Mouse (Mus musculus): ENCODE results near the gene Nup205. TPM values are rescaled to one million over a fixed set of nuclear protein-coding genes. Genes with fewer than 3 reads are reported as not detected.
A peak's percentile ranks its signal among the peaks of the same experiment; 100 is the strongest.

Gene Nup205
- polyA plus RNA-seq, 1 experiment from 2014 or later, result 58.4 TPM

DNA sequence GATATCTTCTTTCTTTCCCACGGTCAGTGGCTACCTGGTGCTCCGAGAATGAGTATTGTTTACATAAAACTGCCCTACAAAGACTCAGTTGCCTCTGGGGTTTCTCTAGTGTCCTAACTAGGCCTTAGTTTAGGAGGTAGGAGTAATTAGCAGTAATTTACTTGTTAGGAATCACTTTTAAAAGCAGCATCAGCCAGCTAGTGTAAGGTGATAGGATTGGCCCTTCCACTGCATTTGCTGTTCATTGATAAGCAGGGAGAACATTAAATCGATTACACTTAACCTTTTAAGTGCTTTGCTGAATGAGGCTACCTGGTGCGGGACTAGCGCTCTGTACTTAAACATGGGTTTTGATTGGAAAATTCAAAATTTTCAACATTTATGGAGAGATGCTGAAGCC is 76.3 kb downstream of the Nup205 start:
- DNase-seq (ENCODE audit: extremely low spot score, low spot score), result no peak
- peaks cover 8% of the 10 kb centered on the region; the same call in 1 of the 2 replicates for H3K36me3 ChIP-seq (replicated peaks)
- WGBS, result 44% methylated on average over 5 of the region's 5 CpGs
- peak overlapping the region; percentile 93 for H3K27ac ChIP-seq
- no peaks in the 10 kb centered on the region for H3K9me3 ChIP-seq
- H3K4me1 ChIP-seq, result peaks cover 41% of the 10 kb centered on the region
- H3K4me3 ChIP-seq, result peak overlapping the region; percentile 87
- no peaks in the 10 kb centered on the region for H3K27me3 ChIP-seq (ENCODE audit: poor library complexity, severe bottlenecking)

DNA sequence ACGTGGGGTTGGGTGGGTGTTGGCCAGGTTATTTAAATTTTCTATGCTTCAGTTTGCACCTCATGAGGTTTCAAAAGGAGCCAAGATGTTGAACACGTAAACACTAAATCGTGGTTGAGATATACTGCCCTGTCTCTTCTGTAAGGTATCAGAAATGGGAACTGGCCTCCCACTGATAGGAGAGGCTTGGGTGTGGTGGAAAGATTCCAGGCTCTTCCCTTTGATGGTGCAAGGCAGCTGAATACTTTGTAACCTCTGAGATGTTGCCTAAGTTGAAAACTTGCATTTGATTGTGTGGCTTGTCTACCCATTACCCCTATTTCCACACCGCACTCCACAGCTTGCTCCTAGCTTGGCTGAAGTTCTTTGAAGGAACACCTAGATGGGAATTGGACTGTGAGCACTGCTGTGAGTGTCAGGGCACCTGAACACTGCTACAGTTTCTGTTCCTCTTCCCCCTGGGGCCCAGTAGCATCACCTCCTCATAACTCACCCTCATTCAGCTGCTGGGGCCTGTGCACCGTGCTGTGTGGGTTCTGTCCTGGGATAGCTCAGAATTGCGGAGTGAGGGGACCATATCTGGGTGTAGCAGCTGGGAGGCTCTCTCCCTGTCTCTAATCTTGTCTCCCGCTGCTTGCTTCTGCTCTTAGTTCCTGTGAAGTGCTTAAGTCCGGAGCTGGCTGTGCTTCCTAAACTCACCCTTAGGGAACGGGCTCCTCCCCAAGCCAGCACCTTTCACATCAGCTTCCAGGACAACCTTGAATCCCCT is 77.1 kb downstream of the Nup205 start:
- Histone ChIP-seq H3K27me3 (ENCODE audit: poor library complexity, severe bottlenecking) (no peaks in the 10 kb centered on the region), H3K4me1 (peaks cover 36% of the 10 kb centered on the region), H3K27ac (peak overlapping the region; percentile 45; the same call in 1 of the 2 replicates), H3K4me3 (peak overlapping the region; percentile 87), H3K36me3 (replicated peaks) (peaks cover 5% of the 10 kb centered on the region; the same call in 1 of the 2 replicates), H3K9me3 (no peaks in the 10 kb centered on the region)
- DNase-seq (ENCODE audit: extremely low spot score, low spot score), result no peak
- WGBS, result 51% methylated on average over 9 of the region's 9 CpGs

GRCm38 (mm10) chr6:35255017-35255416 is 77.8 kb downstream of the Nup205 start:
- no peak overlapping the region for H3K27ac ChIP-seq
- DNase-seq (ENCODE audit: extremely low spot score, low spot score), result no peak
- H3K4me3 ChIP-seq, result peak overlapping the region; percentile 87

DNA sequence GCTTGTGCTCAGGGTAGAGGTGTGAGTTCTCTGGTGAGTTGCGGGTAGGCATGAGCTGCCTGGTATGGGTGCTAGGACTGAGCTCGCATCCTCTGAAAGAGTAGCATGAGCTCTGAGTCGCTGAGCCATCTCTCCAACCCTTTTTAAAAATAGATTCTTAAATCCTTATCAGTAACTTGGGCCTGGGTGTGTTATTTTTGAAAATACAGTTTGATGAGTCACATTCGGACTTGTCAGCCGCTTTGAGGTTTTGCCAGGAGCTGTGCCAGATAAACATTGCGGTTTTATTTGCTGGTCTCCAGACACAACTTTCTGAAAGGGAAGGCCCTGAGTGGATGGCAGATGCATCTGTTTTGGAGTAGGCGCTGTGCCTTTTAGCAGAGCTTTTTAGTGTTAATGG is 79.5 kb downstream of the Nup205 start:
- Histone ChIP-seq H3K36me3 (replicated peaks) (peaks cover 22% of the 10 kb centered on the region), H3K4me1 (peaks cover 36% of the 10 kb centered on the region)
- 89% methylated on average over 7 of the region's 7 CpGs for WGBS

More at GRCm38 (mm10) chr6:35255017-35255416, 77.8 kb downstream of the Nup205 start:
- H3K27me3 ChIP-seq (ENCODE audit: poor library complexity, severe bottlenecking), result no peaks in the 10 kb centered on the region
- 73% methylated on average over 12 of the region's 12 CpGs for WGBS
- H3K36me3 ChIP-seq (replicated peaks), result peaks cover 5% of the 10 kb centered on the region
- H3K4me1 ChIP-seq, result peaks cover 36% of the 10 kb centered on the region
- H3K9me3 ChIP-seq, result no peaks in the 10 kb centered on the region

GRCm38 (mm10) chr6:35257626-35258190 is 80.5 kb downstream of the Nup205 start:
- no peak for DNase-seq (ENCODE audit: extremely low spot score, low spot score)
- no peaks in the 10 kb centered on the region for H3K9me3 ChIP-seq
- peaks cover 35% of the 10 kb centered on the region for H3K4me1 ChIP-seq
- H3K36me3 ChIP-seq (replicated peaks), result peaks cover 31% of the 10 kb centered on the region
- no peak overlapping the region for H3K4me3 ChIP-seq
- 91% methylated on average over 13 of the region's 13 CpGs for WGBS
- H3K27me3 ChIP-seq (ENCODE audit: poor library complexity, severe bottlenecking), result no peaks in the 10 kb centered on the region
- no peak overlapping the region for H3K27ac ChIP-seq

More for the DNA sequence above, 79.5 kb downstream of the Nup205 start:
- DNase-seq (ENCODE audit: extremely low spot score, low spot score), result no peak
- Histone ChIP-seq H3K27me3 (ENCODE audit: poor library complexity, severe bottlenecking) (no peaks in the 10 kb centered on the region), H3K9me3 (no peaks in the 10 kb centered on the region), H3K4me3 (no peak overlapping the region), H3K27ac (no peak overlapping the region)

DNA sequence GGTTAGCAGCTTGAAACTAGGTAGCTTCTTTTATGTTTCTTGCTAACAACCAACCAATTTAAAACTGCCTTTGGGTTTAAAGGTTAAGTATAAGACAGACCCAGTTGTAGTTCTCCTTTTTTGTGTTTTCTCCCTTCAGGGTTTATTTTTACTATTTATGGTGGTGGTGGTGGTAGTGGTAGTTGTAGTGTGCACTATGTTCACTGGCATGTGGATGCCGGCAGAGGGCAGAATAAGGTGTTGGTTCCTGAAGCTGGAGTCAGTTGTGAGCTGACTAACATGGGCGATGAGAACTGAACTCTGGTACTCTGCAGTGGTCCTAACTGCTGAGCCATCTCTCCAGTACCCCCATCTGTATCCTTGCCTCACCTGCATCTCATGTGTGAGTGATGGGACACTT is 81.7 kb downstream of the Nup205 start:
- Histone ChIP-seq H3K27ac (no peak overlapping the region), H3K36me3 (replicated peaks) (peaks cover 44% of the 10 kb centered on the region), H3K4me3 (no peak overlapping the region), H3K9me3 (no peaks in the 10 kb centered on the region), H3K4me1 (peaks cover 30% of the 10 kb centered on the region), H3K27me3 (ENCODE audit: poor library complexity, severe bottlenecking) (no peaks in the 10 kb centered on the region)
- DNase-seq (ENCODE audit: extremely low spot score, low spot score), result no peak
- 88% methylated on average over 2 of the region's 2 CpGs for WGBS

- Histone ChIP-seq H3K27ac (no peak overlapping the region), H3K4me3 (no peak overlapping the region), H3K9me3 (no peaks in the 10 kb centered on the region), H3K4me1 (peaks cover 24% of the 10 kb centered on the region), H3K27me3 (ENCODE audit: poor library complexity, severe bottlenecking) (no peaks in the 10 kb centered on the region), H3K36me3 (replicated peaks) (peaks cover 44% of the 10 kb centered on the region)
- no peak for DNase-seq (ENCODE audit: extremely low spot score, low spot score)
- WGBS, result 82% methylated on average over 5 of the region's 5 CpGs
These were observed 82.3 kb downstream of the Nup205 start for GRCm38 (mm10) chr6:35259526-35259925.

- 89% methylated on average over 7 of the region's 7 CpGs for WGBS
- Histone ChIP-seq H3K36me3 (replicated peaks) (peaks cover 44% of the 10 kb centered on the region), H3K27me3 (ENCODE audit: poor library complexity, severe bottlenecking) (no peaks in the 10 kb centered on the region), H3K4me3 (no peak overlapping the region), H3K9me3 (no peaks in the 10 kb centered on the region), H3K4me1 (peaks cover 14% of the 10 kb centered on the region), H3K27ac (no peak overlapping the region)
- no peak for DNase-seq (ENCODE audit: extremely low spot score, low spot score)
These were observed 83.3 kb downstream of the Nup205 start for GRCm38 (mm10) chr6:35260531-35260930.

- WGBS, result 92% methylated on average over 15 of the region's 15 CpGs
These were observed 88.5 kb downstream of the Nup205 start for GRCm38 (mm10) chr6:35265580-35266278.

GRCm38 (mm10) chr6:35268711-35269110 is 91.5 kb downstream of the Nup205 start:
- 95% methylated on average over 13 of the region's 13 CpGs for WGBS
- Histone ChIP-seq H3K27ac (no peak overlapping the region), H3K9me3 (no peaks in the 10 kb centered on the region), H3K4me3 (no peak overlapping the region), H3K36me3 (replicated peaks) (peaks cover 6% of the 10 kb centered on the region), H3K4me1 (no peaks in the 10 kb centered on the region), H3K27me3 (ENCODE audit: poor library complexity, severe bottlenecking) (no peaks in the 10 kb centered on the region)
- DNase-seq (ENCODE audit: extremely low spot score, low spot score), result no peak

More at GRCm38 (mm10) chr6:35265580-35266278, 88.5 kb downstream of the Nup205 start:
- peaks cover 35% of the 10 kb centered on the region for H3K36me3 ChIP-seq (replicated peaks)
- peaks cover 6% of the 10 kb centered on the region for H3K4me1 ChIP-seq
- no peak overlapping the region for H3K4me3 ChIP-seq
- H3K27me3 ChIP-seq (ENCODE audit: poor library complexity, severe bottlenecking), result no peaks in the 10 kb centered on the region
- DNase-seq (ENCODE audit: extremely low spot score, low spot score), result no peak
- no peaks in the 10 kb centered on the region for H3K9me3 ChIP-seq
- no peak overlapping the region for H3K27ac ChIP-seq

GRCm38 (mm10) chr6:35269643-35270042 is 92.4 kb downstream of the Nup205 start:
- Histone ChIP-seq H3K27ac (no peak overlapping the region), H3K36me3 (replicated peaks) (peaks cover 3% of the 10 kb centered on the region), H3K4me1 (no peaks in the 10 kb centered on the region), H3K27me3 (ENCODE audit: poor library complexity, severe bottlenecking) (no peaks in the 10 kb centered on the region), H3K4me3 (no peak overlapping the region), H3K9me3 (no peaks in the 10 kb centered on the region)
- no peak for DNase-seq (ENCODE audit: extremely low spot score, low spot score)
- WGBS, result 77% methylated on average over 13 of the region's 13 CpGs

- Histone ChIP-seq H3K27me3 (ENCODE audit: poor library complexity, severe bottlenecking) (no peaks in the 10 kb centered on the region), H3K27ac (no peak overlapping the region), H3K4me1 (no peaks in the 10 kb centered on the region), H3K36me3 (replicated peaks) (peaks cover 3% of the 10 kb centered on the region; the same call in 1 of the 2 replicates), H3K4me3 (no peak overlapping the region), H3K9me3 (no peaks in the 10 kb centered on the region)
- DNase-seq (ENCODE audit: extremely low spot score, low spot score), result no peak
- WGBS, result 92% methylated on average over 12 of the region's 12 CpGs
These were observed 94.1 kb downstream of the Nup205 start for GRCm38 (mm10) chr6:35271094-35271855.
